Mouse (Mus musculus): ENCODE measurements at regions not wholly inside any gene's neighbourhood (a gene's known extent, or its start where the extent isn't known, plus 50 kb on each side); places are given as distances from the start of the nearest gene placed in this dataset.
A peak's percentile ranks its signal among the peaks of the same experiment; 100 is the strongest.

DNA sequence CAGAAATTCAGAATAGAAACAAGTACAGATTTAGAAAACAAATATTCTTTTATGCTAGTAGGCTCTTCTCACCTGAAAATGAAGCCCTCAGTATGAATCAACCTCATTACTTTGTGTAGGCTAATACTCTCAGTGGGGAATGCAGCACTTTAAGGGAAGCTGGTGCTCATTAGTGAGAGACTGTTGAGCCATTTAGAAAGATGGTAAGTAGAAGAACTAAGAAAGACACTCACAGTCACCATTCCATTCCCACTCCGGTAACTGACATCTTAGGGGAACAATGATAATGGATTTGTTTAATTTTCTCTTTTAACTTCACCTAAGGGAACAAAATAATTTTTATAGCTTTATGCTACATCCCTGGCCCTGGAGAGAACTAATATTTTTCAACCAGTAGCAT, 648.0 kb upstream of the Nova1 start:
- DNase-seq = no peak

DNA sequence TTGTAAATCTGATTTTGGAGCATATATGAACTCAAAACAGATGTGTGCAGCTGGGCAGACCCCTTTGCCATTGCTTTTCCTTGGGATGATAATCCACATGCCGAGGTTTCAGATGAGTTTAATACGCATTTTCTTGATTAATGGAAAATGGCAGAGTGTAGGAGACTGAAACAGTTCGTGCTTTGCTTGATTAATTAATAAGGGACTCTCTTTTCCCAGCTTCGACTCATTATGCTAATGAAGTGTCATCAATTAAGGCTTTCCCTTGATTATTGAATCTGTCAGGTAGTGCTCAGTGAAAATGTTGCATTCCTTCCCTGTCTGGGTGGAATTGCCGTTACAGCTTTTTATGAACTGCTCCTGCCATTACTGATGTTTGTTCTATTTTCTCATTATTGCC, 647.2 kb upstream of the Nova1 start:
- no peak for DNase-seq

DNA sequence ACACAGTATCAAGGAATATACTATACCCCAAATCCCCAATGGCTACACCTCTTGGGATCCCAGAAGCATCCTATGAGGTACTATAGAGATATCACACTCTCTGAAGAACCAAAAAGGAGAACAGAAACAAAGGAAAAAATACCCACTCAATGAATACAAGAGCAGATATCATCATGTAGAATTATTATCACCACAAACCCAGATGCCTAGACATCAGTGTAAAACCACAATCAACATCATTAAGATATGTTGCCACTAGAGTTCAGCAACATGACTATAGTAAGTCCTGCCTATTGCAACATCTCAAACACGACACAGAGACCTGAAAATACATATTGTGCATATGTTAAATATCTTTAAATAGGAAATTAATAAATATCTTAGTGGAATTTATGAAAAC, 612.9 kb upstream of the Nova1 start:
- no peak for DNase-seq

DNA sequence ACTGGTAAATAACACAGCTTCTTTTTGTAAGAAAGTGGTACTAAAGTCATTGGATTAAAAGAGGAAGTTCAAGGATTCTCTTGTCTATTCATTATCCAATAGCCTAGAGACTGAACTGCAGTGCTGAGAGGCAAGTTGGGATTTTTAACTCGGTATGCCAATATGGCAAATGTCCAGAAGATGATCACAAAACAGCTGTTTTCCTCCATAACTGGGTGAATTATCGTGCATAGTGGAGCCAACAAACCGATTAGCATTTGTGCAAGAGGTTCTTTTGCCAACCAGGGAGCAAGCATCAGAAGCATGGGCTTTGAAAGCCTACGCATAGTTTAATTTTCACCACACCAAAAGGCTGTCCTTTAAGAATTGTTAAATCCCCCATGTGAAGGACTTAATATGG, 593.5 kb upstream of the Nova1 start:
- DNase-seq = no peak

DNA sequence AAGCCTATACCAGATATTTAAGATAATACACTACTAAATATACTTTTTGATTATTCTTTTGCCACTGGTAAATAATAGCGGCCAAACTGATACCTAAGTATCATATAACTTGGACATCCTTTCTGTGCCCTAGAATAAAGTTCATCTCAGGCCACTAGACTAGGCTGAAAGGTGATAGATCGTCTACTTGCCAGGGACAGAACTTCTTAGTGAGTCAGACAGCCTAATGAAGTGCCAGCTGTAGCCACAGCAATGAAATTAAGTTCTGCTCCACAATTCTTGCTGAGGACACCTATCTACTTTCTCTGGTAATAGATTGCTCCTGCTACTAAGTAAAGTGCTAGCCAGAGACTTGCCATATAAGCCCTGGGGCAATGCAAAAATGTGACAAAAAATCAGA, 587.8 kb upstream of the Nova1 start:
- DNase-seq = no peak

DNA sequence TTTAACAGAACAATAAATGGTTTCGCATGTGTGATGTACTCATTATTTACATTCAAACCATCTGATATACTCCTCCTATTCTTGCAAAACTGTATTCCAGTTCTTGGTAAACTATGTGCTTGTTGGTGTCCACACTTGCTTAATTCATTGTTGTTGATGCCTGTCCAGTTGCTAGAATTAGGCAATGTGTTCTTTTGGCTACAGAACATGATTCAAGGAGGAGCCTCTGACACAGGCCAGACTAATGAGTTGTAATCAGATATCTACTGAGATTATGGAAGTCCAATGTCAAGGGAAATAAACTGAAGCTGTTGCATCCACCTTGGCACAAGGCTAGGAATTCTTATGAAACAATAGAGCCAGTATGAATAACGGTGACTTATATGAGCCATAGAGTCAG, 587.4 kb upstream of the Nova1 start:
- no peak for DNase-seq

DNA sequence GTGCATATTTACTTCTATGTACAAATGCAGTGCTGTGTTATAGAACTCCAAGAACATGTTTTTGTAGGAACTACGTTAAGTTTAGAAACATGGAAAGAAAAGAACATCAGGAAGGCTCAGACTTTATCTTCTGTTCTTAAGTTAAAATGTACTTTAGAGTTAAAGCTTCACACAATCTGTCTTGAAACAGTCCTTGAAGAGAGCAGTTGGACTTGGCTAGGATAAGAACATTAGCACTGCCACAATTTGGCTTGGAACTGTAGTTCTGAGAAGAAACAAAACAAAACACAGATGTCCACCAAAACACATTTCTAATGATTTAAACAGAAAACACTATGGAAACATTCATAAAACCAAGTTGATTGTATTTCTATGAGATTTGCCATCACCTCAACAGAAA, 564.5 kb upstream of the Nova1 start:
- no peak for DNase-seq

DNA sequence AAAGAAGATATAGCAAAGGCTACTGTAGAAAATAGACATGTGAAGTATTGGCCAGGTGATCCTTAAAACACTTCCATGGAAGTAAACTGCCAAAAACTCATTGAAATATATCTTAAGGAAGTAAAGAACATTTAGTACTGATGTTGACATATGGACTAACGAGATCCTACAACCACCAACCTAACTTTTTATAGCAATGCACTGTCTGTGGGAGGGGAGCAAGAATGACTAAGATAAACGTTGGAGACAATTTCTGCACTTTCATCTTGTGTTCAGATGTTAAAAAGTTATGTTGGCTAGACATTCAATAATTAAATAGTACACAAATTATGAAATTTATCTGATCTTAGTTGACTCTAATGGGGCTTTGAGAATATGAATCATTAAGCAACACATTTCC, 534.5 kb upstream of the Nova1 start:
- DNase-seq = no peak

DNA sequence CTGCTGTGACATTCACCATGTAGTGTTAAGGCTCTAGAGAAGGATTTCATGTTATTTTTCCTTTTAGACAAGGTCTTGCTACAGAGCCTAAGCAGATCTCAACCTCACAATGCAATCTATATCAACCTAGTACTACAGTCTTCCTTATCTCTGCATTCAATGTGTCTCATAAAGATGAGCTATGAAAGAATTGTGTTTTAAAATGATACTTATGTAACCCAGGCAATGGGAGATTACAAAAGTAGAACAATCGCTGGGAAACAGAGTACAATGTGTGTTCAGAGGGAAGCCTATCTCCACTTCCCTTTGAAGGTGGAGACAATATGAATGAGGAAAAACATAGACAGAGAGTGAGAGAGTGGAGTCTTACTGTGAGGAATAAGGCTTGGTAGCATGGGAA, 532.5 kb upstream of the Nova1 start:
- DNase-seq = no peak

DNA sequence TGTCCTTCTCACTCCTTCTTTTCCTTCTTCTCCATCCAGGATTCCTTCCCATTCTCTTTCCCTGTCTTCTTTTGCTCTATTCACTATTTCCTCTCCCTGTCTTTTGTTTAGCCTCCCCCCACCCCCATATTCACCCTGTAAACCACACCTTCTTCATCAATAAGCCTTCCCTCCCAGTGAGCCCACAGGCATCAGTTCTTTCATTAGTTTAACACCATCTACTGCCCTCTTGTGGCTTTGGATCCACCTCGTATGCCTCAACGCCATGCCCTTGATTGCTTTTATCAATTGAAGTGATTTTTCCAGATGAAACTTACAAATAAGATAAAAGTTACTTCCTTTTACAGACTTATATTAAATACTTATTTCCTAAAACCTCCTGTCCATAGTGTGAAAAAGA, 494.7 kb upstream of the Nova1 start:
- no peak for DNase-seq

DNA sequence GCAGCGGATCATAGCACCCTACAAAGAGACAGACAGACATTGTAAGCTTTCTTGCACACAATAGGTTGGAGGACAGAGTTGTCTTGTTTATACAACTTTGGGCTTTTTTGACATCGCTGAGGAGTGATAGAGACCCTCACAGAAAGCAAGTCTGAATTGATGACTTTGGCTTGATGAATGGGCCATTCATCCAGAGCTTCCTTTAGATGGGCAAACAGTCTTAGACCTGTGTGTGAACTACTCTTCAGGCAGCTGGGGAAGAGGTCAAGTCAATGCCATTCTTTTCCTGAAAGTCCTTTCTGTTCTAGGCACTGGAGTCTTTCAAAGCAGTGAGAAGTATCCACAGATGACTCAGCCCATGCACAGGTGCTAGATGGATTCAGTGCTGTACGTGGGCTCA, 457.2 kb upstream of the Nova1 start:
- DNase-seq = no peak

DNA sequence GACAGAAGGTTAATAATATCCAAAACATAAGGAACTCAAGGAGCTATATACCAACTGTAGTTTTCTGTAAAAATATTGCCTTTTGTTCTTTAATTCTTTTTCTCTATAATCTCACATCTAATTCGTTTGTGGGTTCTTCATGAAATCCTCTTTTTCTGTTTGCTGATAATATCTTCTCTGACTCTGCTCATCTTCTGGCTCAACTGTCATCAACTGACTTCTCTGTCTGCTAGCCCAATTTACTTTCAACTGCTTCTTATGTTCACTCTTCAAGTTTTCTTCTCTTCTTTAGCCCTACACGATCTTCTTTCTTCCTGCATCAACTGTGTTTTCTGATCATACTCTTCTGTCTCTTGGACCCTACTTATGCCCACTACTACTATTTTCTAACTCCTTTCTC, 453.6 kb upstream of the Nova1 start:
- no peak for DNase-seq

DNA sequence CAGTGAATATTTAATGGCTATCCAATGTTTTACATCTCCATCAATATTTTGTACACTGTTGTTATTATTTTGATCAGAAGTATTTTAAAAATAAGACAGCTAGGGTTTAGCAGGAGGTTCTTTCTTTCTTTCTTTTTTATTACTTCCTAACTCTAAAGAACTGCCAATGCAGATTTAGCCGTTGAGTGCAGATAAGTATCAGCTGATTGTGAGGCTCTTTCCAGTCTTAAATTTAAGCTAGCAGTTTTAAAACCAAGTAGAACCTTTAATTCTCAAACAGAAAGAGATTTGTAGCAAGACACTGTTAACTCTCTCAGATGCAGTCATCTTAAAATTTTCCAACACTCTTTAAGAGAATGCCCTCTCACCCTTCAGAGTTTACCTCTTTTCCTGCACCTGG, 445.4 kb upstream of the Nova1 start:
- DNase-seq = no peak

DNA sequence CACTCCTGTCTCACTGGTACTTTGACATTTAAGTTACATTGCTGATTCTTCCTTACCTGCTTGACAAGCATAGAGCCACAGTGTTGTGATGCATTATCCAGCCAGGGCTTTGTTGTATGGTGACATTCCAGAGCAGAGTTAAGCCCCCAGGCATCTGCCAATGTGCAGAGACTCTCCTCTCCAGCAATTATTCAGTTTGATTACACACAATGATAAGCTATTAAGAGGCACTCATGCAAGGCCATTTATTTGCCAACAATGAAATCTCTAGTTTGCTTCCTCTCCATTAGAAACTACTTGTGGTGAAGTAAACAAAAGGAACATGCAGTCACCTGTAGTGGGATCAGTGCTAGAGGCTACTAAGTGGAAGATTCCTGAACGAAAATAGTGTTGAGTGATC, 444.7 kb upstream of the Nova1 start:
- no peak for DNase-seq

DNA sequence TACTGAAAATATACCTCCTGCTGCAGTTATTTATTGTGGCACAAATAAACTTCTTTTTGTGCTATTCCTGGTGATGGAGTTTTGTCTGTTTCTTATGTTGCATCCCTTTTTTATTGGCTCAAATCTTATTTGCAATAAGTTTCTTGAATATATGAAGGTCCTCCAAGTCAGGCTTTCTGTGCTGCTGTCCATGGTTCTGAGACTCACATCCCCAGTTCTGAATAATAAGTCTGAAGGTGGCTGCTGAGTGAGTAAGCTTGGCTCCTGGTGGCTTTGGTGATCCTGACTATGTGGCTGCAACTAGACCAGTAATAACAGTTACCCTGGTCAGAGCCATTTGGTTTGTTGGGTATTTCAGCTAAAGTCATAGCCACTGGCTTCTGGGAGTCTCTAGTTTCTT, 433.6 kb upstream of the Nova1 start:
- no peak for DNase-seq

DNA sequence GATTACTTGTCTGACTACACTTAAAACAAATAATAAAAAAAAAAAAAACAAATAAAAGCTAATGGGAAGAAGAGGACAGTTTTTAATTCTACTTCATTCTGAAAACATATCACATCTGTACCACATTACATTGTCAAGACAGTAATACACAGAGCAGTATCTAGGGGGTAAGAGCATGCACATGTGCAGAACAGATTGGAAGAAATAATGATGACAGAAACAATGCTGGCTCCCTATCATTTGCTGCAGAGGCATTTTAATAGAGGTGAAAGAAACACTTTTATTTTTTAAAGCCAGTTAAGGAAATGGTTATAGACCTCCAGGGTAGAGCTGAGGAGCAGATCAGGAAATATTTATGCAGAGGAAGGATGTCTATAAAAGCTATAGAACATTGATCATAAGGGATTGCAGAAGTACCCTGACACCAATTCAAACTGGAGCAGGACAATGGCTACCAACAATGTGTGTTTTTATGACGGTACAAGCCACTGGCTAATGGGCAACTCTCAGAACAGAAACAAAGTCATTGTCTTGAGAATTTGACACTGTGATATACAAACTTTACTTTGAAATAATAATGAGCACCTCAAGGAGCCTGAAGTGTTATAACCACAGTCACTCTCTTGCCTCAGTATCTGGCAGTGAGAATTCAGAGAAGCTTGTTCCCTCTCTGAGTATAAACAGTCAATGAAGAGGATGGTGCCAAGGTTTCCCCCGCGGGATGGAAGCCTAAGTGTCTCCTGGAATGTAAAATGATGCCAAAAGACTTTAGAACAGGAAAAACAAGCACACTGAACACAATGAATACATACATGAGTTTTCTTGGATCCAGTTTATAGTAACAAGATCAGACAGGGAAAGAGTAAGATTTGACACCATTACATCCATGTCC, 425.1 kb upstream of the Nova1 start:
- DNase-seq = no peak

DNA sequence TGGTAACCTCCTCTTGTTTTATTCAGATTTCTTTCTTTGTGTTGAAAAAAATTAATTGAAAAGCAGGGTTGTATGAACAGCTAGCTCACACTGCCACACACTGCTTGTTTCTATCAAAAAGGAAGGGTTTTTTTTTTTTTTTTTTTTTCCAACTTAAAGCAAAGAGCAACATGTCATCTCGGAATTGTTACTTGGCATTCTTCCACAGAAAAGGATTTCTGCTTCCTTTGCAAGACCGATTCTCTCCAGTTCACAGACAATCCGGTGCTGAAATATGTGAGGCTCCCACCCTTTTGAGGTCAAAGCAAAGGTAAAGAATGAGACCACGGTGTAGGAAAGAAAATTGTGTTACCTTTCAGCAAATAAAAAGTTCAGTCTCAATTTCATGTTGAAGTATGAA, 401.3 kb upstream of the Nova1 start:
- DNase-seq = no peak

DNA sequence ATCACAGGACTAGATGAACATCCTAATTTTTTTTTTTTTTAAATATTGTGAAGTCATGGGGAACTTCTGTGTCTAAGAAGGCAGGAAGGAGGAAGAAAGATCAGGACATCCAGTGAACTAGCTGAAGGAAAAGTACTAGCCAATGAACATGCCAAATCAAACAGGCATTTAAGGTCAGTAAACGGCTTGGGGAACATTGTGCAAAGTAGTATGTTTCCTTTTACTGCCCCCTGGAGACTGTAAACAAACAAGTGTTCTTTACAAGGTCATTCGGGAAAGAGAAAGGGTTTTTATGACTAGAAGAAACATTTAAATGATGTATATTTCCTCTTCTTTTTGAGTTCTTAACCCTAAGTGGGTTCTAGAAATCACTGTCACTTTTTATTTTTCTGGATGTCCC, 400.6 kb upstream of the Nova1 start:
- no peak for DNase-seq

DNA sequence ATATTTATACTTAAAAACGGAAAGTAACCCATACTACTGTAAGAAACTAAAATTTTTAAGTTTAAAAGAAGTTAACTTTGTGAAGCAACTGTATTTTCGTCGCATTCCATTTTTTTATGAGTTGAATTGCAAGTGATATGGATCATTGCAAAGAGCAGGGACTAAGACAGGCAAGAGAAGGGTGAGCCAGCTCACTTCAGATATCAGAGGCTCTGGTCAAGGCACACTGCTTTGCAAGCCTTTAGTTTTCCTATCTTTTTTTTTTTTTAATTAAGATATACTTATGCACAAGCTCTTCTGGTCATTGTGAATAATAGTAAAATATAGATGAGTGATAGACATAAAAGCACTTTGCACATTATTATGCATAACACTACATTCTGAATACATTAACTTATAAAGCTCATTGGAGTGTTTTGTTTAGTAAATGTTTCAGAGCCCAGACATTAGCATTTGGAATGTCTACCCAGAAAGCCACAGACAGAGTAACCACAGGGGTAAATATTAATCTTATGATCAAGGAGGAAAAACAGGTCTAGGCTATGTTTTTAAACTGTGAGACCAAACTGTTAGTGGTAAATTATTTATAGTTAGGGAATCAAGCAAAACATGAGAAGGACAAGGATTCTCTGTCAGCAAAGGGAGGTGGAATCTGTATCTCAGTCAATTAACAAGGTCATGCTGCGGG, 392.8 kb upstream of the Nova1 start:
- no peak for DNase-seq

DNA sequence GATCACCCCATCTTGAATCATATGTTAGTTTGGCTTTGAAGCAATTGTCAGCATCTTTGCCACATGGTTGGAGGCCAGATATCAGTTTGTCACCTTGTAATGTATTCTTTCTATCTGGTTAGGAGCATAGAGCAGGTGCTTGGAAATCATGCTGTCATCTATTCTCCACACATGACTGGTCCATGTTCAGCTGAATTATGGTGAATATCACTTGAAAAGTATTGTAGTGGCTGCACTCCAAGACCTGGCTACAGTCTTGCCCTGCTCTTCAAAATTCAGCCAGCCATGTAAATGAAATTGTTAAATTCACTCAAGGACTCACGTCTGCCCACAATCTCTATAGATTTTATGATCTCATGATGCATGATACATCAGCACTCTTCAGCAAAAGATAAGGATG, 384.2 kb upstream of the Nova1 start:
- no peak for DNase-seq

DNA sequence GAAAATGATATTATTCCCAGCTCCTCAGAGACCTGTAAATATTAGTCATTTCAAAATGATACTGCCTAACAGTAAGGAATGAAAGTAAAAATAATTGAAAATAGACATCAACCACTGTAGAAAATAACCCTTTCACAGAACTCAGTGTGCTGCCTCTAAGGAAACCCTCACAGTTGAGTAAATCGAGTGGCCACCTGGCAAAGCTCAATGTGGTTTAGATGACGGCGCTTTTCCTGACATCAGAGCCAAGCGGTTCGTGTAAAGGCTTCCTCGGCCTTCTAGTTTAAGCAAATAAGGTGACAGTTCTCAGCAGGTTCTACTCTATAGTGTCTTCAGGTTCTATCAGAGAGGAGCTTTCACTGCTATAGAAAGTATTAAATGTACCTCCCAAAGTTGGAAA, 379.9 kb upstream of the Nova1 start:
- no peak for DNase-seq

DNA sequence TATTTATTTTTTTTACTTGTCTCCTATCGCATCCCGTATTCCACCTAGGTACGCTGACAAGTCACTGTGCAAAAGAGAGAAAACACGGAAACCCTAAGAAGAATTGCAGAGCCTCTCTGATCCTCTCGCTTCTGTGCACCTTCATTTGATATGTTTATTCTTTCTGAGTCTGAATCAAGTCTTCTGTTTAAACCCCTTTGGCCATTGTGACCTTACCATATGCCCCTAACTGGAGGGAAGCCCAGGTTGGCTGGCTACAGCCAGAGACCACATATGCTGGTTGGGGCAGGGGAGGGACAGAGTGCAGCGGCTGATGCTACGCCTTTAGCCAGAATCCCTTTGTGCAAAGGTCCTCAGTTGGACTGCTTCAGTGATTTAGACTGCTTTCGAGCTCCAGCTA, 346.0 kb upstream of the Nova1 start:
- no peak for DNase-seq

DNA sequence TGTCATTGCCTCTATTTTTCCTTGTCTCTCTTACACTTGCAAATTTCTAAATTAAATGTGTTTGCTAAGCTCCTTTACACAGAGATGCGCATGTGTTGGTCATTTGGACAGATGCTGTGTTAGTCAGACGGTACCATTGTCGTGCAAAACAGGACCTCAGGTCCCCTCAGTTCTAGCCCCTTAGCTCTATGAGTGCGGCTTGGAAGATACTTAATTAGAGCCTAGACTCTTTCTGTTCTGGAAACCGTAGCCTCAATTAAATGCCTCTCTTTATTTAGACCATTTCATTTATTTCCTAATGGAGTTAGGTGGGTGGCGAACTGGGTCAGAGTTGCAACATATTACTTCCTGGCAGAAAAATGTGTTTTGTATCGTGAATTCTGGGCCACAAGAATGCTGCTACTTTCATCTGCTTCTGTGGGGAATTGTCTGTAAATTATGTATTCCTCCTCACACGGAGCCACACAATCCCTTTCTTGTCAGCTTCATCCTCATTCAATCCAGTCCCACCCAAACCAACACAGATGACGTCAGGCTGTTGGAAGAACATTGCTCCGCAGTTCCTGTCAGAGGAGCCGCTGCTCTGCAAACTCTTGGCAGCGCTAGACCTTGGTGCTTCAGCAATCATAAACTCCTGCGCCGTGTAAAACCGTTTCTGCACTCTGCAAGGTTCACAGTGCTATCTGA, 345.4 kb upstream of the Nova1 start:
- peak; percentile 3 for DNase-seq

DNA sequence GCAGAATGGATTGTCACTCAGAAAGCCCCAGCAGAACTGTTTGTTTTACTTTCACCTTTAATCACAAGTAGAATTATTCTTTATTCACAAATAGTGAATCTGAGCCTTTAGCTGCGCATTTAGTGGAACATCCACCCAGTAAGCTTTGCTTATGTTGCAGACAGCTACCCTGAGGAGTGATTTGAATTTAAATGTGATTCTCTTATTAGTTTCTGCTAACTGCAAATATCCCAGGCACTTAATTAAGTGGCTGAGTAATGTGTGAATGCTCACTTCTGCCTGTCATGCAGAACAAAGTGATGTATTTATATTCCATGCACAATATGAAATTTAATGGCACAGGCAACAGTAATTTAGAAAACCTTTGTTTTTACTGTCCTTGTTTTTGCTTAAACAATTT, 344.4 kb upstream of the Nova1 start:
- no peak for DNase-seq
